Mouse (Mus musculus) intestine, postnatal 0 days (tissue): Measurements from ENCODE around the gene Ippk. TPM values are rescaled to one million over a fixed set of nuclear protein-coding genes. Genes with fewer than 3 reads are reported as not detected.

Experiments
- ATAC-seq: fragments of 200-750 bp; cut with Nextera tagmentation; 2 replicates; pipeline ENCODE4 v1.8.0; 2017; ENCODE audit warnings: mild to moderate bottlenecking, moderate TSS enrichment, moderate library complexity
- H3K27ac ChIP-seq: fragments of 300-500 bp; sonication (generic); 2 replicates; pipeline ENCODE4 v1.5.1; 2014; ENCODE audit warnings: mild to moderate bottlenecking, low read depth, low read length, moderate library complexity
- H3K27me3 ChIP-seq: fragments of 300-500 bp; sonication (generic); replicated peaks from 2 replicates; pipeline ENCODE4 v1.6.1; 2014; ENCODE audit warnings: low read length, mixed read lengths; ENCODE audit not compliant: control insufficient read depth, insufficient read depth
- H3K36me3 ChIP-seq: fragments of 300-500 bp; sonication (generic); 2 replicates; pipeline ENCODE4 v1.6.1; 2014; ENCODE audit warnings: mild to moderate bottlenecking, moderate library complexity; ENCODE audit not compliant: control insufficient read depth, insufficient read depth
- H3K4me1 ChIP-seq: fragments of 300-500 bp; sonication (generic); replicated peaks from 2 replicates; pipeline ENCODE4 v1.6.1; 2014; ENCODE audit warnings: antibody characterized with exemption, low read length, mixed read lengths; ENCODE audit not compliant: control insufficient read depth, insufficient read depth
- H3K4me2 ChIP-seq: fragments of 300-500 bp; sonication (generic); replicated peaks from 2 replicates; pipeline ENCODE4 v1.6.1; 2014; ENCODE audit warnings: low read depth, mild to moderate bottlenecking, moderate library complexity
- H3K4me3 ChIP-seq: fragments of 300-500 bp; sonication (generic); 2 replicates; pipeline ENCODE4 v1.5.1; 2014; ENCODE audit warnings: low read depth, low read length
- H3K9ac ChIP-seq: fragments of 300-500 bp; sonication (generic); 2 replicates; pipeline ENCODE4 v1.6.1; 2014; ENCODE audit warnings: mild to moderate bottlenecking, low read depth, low read length
- H3K9me3 ChIP-seq: fragments of 300-500 bp; sonication (generic); 2 replicates; pipeline ENCODE4 v1.6.1; 2016; ENCODE audit warnings: mixed run types; ENCODE audit not compliant: control insufficient read depth
- CTCF ChIP-seq: sonication (generic); IDR thresholded peaks from 2 replicates; pipeline ENCODE4 v1.5.1; 2016; ENCODE audit warnings: low read depth, mild to moderate bottlenecking, control low read depth, antibody characterized with exemption, moderate library complexity
- WGBS: fragments of 180-500 bp; shearing (Covaris S2); extraction: QIAGEN DNeasy Blood & Tissue Kit; methylation state at CpG from one replicate; pipeline ENCODE4 v1.1.7; 2014; 5-methylcytosine and 5-hydroxymethylcytosine counted together
- polyA plus RNA-seq: library from polyadenylated mRNA; unstranded; fragments of >200 nt; fragmentation: Nextera tagmentation; extraction: Ambion mirVana; gene quantifications from 2 replicates; pipeline ENCODE4 v1.2.1, GENCODE M21; 2015

The Ippk gene
- polyA plus RNA-seq, 1 experiment from 2014 or later, result 11.5 TPM

- no peak overlapping the region for H3K9ac ChIP-seq
- TF ChIP-seq CTCF, result no peak
- no peaks in the 10 kb centered on the region for H3K4me1 ChIP-seq
- WGBS, result 72% methylated on average over 4 of the region's 4 CpGs
- H3K27me3 ChIP-seq, result no peaks in the 10 kb centered on the region
- H3K9me3 ChIP-seq, result no peaks in the 10 kb centered on the region
- no peak overlapping the region for H3K4me3 ChIP-seq
- H3K4me2 ChIP-seq, result no peak overlapping the region
- no peak overlapping the region for H3K27ac ChIP-seq
- H3K36me3 ChIP-seq, result peaks cover 42% of the 10 kb centered on the region
- no peak for ATAC-seq
Measured at GRCm38 (mm10) chr13:49436170-49436569, 15.1 kb downstream of the Ippk start.

- Histone ChIP-seq H3K4me2 (no peak overlapping the region), H3K4me1 (no peaks in the 10 kb centered on the region), H3K27me3 (no peaks in the 10 kb centered on the region), H3K9me3 (no peaks in the 10 kb centered on the region), H3K9ac (no peak overlapping the region), H3K27ac (no peak overlapping the region), H3K4me3 (no peak overlapping the region), H3K36me3 (peaks cover 27% of the 10 kb centered on the region)
- no peak for TF ChIP-seq CTCF
- ATAC-seq, result no peak
- 95% methylated on average over 6 of the region's 6 CpGs for WGBS
Measured at GRCm38 (mm10) chr13:49444451-49444850, 23.4 kb downstream of the Ippk start.

- peak; percentile 50; the same call in 1 of the 2 replicates for ATAC-seq
- WGBS, result 35% methylated on average over 5 of the region's 5 CpGs
- TF ChIP-seq CTCF, result peak; percentile 99
- Histone ChIP-seq H3K9me3 (no peaks in the 10 kb centered on the region), H3K4me3 (no peak overlapping the region), H3K27ac (no peak overlapping the region), H3K4me1 (no peaks in the 10 kb centered on the region), H3K9ac (no peak overlapping the region), H3K27me3 (no peaks in the 10 kb centered on the region), H3K4me2 (no peak overlapping the region), H3K36me3 (peaks cover 30% of the 10 kb centered on the region)
Measured at GRCm38 (mm10) chr13:49449318-49449749, 28.3 kb downstream of the Ippk start.

- no peak overlapping the region for H3K9ac ChIP-seq
- H3K36me3 ChIP-seq, result peaks cover 34% of the 10 kb centered on the region
- no peak overlapping the region for H3K4me2 ChIP-seq
- no peak overlapping the region for H3K4me3 ChIP-seq
- H3K4me1 ChIP-seq, result no peaks in the 10 kb centered on the region
- TF ChIP-seq CTCF, result no peak
- H3K27ac ChIP-seq, result peak overlapping the region; percentile 60
- WGBS, result 77% methylated on average over 4 of the region's 4 CpGs
- no peaks in the 10 kb centered on the region for H3K9me3 ChIP-seq
- no peak for ATAC-seq
- no peaks in the 10 kb centered on the region for H3K27me3 ChIP-seq
Measured at GRCm38 (mm10) chr13:49460276-49460675, 39.2 kb downstream of the Ippk start.

- Histone ChIP-seq H3K27me3 (no peaks in the 10 kb centered on the region), H3K9me3 (no peaks in the 10 kb centered on the region), H3K27ac (peak overlapping the region; percentile 16; the same call in 1 of the 2 replicates), H3K9ac (no peak overlapping the region), H3K4me3 (no peak overlapping the region), H3K4me1 (no peaks in the 10 kb centered on the region), H3K4me2 (no peak overlapping the region), H3K36me3 (peaks cover 38% of the 10 kb centered on the region)
- WGBS, result 64% methylated on average over 5 of the region's 5 CpGs
- no peak for ATAC-seq
- TF ChIP-seq CTCF, result no peak
Measured at GRCm38 (mm10) chr13:49460692-49461414, 39.8 kb downstream of the Ippk start.

GRCm38 (mm10) chr13:49461458-49462132 lies 40.5 kb downstream of the Ippk start:
- 83% methylated on average over 15 of the region's 15 CpGs for WGBS
- no peak overlapping the region for H3K9ac ChIP-seq
- H3K4me2 ChIP-seq, result no peak overlapping the region
- H3K27ac ChIP-seq, result peak overlapping the region; percentile 16; the same call in 1 of the 2 replicates
- peaks cover 38% of the 10 kb centered on the region for H3K36me3 ChIP-seq
- ATAC-seq, result no peak
- H3K27me3 ChIP-seq, result no peaks in the 10 kb centered on the region
- no peak for TF ChIP-seq CTCF
- H3K9me3 ChIP-seq, result no peaks in the 10 kb centered on the region
- H3K4me3 ChIP-seq, result no peak overlapping the region
- no peaks in the 10 kb centered on the region for H3K4me1 ChIP-seq
